Mouse (Mus musculus) left cerebral cortex, adult 2 months (tissue): ENCODE measurements around the gene Cysltr1. TPM values are rescaled to one million over a fixed set of nuclear protein-coding genes. Genes with fewer than 3 reads are reported as not detected.

Source experiments
- DNase-seq, 2 experiments: peaks; one replicate each; pipeline ENCODE4 v3.0.0; 2021 to 2022; ENCODE audit warnings: low spot score in 2 of 2, mixed read lengths in 1 of 2; ENCODE audit errors: extremely low spot score in 1 of 2
- H3K27ac ChIP-seq: fragments of 200-600 bp; 2 replicates; pipeline ENCODE4 v1.8.1; 2022
- H3K4me3 ChIP-seq: fragments of 200-600 bp; 2 replicates; pipeline ENCODE4 v1.8.1; 2022
- CTCF ChIP-seq: fragments of 200-600 bp; IDR thresholded peaks from 2 replicates; pipeline ENCODE4 v1.8.1; 2022; ENCODE audit warnings: antibody characterized with exemption, mild to moderate bottlenecking, moderate library complexity
- intact Hi-C: fragments of 180-260 bp; cut with DNase I; formaldehyde crosslinking; loops from one replicate; pipeline ENCODE4 v1.15.1; 2025
- long read RNA-seq, 2 experiments: library from polyadenylated mRNA; stranded (forward); transcript quantifications; one replicate each; pipeline ENCODE4 v2.0.0; 2021; ENCODE audit warnings: borderline mapping rate in 2 of 2
- total RNA-seq, 2 experiments: library from RNA; stranded (reverse); gene quantifications; 2 replicates each; pipeline ENCODE4 v1.2.3; 2021

Gene Cysltr1
- under 1 TPM; 0.21 to 0.25 TPM for total RNA-seq
- long read RNA-seq, experiment 1, full-length matches to known transcripts: 1 of 1 reads
- long read RNA-seq, experiment 1, partial matches to known transcripts: 0 of 1 reads
- long read RNA-seq, experiment 1, other reads (novel, unspliced or antisense): 0 of 1 reads
- long read RNA-seq, experiment 2, full-length matches to known transcripts: 1 of 2 reads
- long read RNA-seq, experiment 2, partial matches to known transcripts: 0 of 2 reads
- long read RNA-seq, experiment 2, other reads (novel, unspliced or antisense): 1 of 2 reads

GRCm38 (mm10) chrX:106603386-106603785 lies at the start of gene Cysltr1:
TSS of gene Cysltr1 (minus strand) at chrX:106603679.
- intact Hi-C loops: no loop called here
- no peak for TF ChIP-seq CTCF
- DNase-seq: no peak
- Histone ChIP-seq H3K4me3 (no peak within 1 kb of the TSS), H3K27ac (no peak within 1 kb of the TSS)

DNA sequence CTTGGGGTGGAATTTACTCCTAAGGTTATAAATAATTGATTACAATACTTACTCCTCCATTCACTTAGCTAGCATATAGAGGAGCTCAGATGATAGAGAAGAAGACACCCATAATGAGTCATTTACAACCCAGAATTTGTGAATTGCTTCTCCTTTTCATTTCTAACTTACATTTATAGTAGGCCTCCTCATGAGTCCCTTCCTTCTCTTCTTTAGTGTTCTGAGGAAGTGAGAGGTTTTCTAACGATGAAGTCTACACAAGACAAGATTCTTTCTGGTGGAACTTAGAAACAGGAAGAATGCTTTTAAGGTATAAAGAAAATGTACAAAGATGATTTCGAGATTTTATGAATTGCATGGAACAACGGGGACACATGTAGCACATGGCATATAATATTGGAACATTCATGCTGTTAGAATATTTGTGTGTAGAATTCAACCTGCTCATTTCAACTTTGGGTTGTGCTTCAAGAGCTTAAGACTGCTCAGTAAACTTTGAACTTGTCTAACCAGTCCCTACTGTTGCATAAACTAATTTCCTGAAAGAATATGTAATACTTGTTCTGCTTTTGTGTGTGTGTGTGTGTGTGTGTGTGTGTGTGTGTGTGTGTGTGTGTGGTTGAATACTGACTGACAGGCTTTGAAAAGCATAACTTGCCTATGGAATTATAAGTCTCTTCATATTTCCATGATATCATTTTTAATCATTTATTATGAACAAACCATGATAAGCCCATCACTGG lies 31.5 kb upstream of the Cysltr1 start:
- Histone ChIP-seq H3K4me3 (no peak overlapping the region), H3K27ac (no peak overlapping the region)
- TF ChIP-seq CTCF: no peak
- DNase-seq: no peak
- intact Hi-C loops: no loop called here

DNA sequence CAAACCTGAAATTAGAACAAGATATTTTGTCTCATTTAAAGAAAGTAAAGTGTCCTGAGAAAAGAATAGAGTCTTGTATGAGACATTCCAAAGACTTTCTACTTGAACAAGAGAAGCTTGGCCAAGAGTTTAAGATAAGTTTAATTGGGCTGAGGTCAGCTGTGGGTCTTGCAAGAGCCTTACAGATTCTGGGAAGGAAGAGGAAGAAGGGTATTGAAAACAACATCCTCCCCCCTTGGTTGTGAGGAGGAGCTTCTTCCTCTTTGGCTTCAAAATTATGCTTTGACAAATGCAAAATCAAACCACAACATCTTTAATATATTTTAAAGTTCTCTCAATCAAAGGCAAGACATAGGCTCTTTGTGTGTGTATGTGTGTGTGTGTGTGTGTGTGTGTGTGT lies 30.1 kb upstream of the Cysltr1 start:
- no peak overlapping the region for H3K4me3 ChIP-seq
- no peak overlapping the region for H3K27ac ChIP-seq
- TF ChIP-seq CTCF: no peak
- no peak for DNase-seq
- intact Hi-C loops: no loop called here

GRCm38 (mm10) chrX:106628514-106628913 lies 25.0 kb upstream of the Cysltr1 start:
- intact Hi-C loops: no loop called here
- Histone ChIP-seq H3K4me3 (no peak overlapping the region), H3K27ac (no peak overlapping the region)
- TF ChIP-seq CTCF: no peak
- no peak for DNase-seq

DNA sequence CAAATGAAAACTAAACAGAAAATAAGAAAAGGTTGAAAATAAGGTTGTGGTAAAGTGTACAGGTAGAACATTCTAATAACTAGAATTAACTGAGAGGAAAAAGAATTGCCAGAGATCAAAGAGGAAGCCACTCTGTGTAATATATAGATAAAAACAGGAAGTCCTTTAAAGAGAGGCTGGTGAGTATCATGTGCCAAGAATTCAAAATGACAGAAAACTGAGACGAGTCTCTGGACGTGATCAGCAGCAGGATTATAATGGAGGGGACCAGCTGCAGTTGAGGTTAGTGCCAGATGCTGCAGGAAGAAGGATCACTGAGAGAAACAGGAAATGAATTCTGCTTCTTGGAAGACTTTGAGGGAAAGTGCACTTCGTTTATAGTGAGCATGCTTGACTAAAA lies 20.2 kb upstream of the Cysltr1 start:
- intact Hi-C loops: no loop called here
- no peak for DNase-seq
- Histone ChIP-seq H3K27ac (no peak overlapping the region), H3K4me3 (no peak overlapping the region)
- TF ChIP-seq CTCF: no peak

DNA sequence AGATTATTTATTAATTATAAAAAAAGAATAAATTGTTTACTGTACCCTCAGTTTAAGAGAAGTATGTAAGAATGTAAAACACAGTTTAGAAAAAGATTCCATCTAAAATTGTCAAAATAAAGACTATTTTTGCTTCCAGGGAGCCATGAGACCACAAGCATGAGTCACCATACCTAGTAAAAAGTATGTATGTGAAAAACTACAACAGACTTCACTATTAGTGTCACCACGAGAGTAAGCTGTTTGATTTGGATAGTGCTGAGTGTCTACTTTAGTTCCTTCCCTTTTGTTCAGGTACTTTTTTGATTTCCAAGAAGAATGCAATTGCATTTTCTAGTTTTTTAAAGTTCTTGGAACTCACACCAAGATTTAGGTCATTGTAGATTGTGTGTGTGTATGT lies 19.0 kb upstream of the Cysltr1 start:
- intact Hi-C loops: no loop called here
- no peak for DNase-seq
- Histone ChIP-seq H3K4me3 (no peak overlapping the region), H3K27ac (no peak overlapping the region)
- TF ChIP-seq CTCF: no peak

DNA sequence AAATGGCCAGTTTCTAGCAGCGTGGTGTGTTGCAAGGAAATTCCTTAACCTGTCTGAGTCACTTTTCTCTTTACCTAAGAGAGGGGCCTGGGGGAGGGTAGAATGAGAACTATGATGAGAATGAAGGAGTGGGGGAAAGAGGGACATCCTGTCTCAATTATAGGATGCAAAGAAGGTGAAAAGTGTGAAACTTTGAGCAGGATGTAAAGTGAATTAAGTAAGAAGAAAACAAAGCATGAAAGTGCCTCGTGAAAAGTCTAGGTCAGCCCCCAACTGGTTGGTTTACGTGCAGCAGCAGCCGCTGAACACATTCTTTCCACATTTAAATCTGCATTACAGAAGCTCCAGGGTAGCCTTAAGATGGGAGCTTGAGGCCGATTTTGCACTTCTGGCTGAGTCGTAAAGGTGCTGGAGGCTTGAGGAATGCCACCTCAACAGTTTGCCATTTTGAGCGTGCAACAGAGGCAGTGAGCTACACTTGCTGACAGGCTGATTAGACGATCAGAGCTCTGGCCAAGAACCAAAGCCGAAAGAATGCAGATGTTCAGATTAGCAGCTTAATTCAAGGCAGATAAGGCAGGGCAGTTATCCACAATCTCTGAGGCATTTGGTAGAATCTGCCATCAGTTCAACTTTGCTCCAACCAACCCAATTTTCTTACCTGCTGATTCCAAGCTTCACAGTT lies 763 bp downstream of the Cysltr1 start:
- intact Hi-C loops: no loop called here
- no peak for DNase-seq
- no peak overlapping the region for H3K4me3 ChIP-seq
- no peak for TF ChIP-seq CTCF
- no peak overlapping the region for H3K27ac ChIP-seq

- no peak for DNase-seq
- intact Hi-C loops: no loop called here
- TF ChIP-seq CTCF: no peak
- H3K27ac ChIP-seq: no peak overlapping the region
- H3K4me3 ChIP-seq: no peak overlapping the region
These were observed 7.6 kb downstream of the Cysltr1 start for GRCm38 (mm10) chrX:106595904-106596303.

DNA sequence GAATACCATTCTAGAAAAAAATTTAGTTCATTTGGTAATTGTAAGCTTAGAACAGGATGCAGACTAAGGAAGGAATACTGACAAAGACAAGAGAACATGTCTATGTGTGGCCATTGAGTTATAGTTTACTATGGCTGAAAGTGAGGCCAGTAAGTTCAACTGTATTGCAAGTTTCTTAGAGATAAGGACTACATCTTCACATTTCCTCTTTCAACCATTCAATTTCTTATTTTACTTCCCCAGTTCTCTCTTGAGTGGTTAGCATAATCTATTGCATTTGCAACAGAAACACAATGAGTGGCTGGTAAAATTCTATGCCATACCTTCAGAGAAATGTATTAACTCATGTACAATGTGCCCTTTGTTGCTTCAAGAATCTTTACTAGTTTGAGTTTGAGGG lies 9.6 kb downstream of the Cysltr1 start:
- Histone ChIP-seq H3K27ac (no peak overlapping the region), H3K4me3 (no peak overlapping the region)
- intact Hi-C loops: no loop called here
- DNase-seq: no peak
- no peak for TF ChIP-seq CTCF

DNA sequence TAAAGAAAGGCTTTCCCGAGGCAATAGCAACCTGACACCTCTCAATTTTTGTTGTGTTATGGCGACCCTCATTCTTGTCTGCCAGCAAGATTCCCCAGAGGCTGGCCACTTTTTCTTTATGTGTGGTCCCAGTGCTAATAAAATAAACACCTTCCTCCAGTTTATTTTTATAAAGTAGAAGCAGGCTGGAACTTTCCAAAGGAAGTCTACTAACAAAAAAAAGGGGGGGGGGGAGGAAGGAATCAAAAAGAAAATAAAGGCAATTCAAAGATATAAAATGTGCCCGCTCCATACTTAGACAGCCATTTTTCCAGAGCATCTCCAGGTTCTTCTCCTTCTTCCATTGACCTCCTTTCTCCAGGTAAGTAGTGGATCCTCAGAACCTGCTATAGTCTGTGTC lies 20.6 kb downstream of the Cysltr1 start, which contains the start of gene Gm5127:
Gene Gm5127 (plus strand): TSS at position 301 of the 400 bp plus-strand sequence.
- TF ChIP-seq CTCF: no peak
- intact Hi-C loops: loop anchor here (5.0 kb wide), 1 partner anchor 184 kb away; no protein-coding TSS in a partner anchor
- H3K27ac ChIP-seq: no peak within 1 kb of the TSS
- no peak within 1 kb of the TSS for H3K4me3 ChIP-seq
- DNase-seq: no peak

- no peak overlapping the region for H3K27ac ChIP-seq
- no peak overlapping the region for H3K4me3 ChIP-seq
- DNase-seq: no peak
- TF ChIP-seq CTCF: no peak
- intact Hi-C loops: loop anchor here (5.0 kb wide), 1 partner anchor 185 kb away; no protein-coding TSS in a partner anchor
These were observed 21.3 kb downstream of the Cysltr1 start for GRCm38 (mm10) chrX:106582197-106582596.

DNA sequence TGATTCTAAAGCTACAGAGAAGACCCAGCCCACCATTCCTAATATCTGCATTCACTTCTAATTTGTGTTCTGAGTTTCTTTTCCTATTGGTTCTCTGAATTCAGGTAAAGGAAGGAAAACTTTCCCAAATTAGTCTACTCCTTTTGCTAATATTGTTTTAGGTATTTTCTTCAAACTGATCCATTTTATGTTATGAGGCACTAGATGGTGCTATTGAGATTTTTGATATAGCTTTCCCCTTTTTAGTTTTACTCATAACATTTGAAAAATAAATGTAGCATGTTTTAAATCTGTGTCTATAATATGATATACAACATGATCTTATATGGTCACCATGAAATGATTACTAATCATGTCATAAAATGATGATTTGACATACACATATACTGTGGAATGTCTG lies 23.1 kb downstream of the Cysltr1 start:
- intact Hi-C loops: loop anchor here (5.0 kb wide), 1 partner anchor 187 kb away; no protein-coding TSS in a partner anchor
- no peak overlapping the region for H3K27ac ChIP-seq
- DNase-seq: no peak
- no peak overlapping the region for H3K4me3 ChIP-seq
- TF ChIP-seq CTCF: peak; percentile 22
